Mouse (Mus musculus): ENCODE results near the gene Cep57l1. TPM values are rescaled to one million over a fixed set of nuclear protein-coding genes. Genes with fewer than 3 reads are reported as not detected.

Gene Cep57l1
- total RNA-seq, 2 experiments from 2014 or later, result 3.5 to 5.6 TPM

DNA sequence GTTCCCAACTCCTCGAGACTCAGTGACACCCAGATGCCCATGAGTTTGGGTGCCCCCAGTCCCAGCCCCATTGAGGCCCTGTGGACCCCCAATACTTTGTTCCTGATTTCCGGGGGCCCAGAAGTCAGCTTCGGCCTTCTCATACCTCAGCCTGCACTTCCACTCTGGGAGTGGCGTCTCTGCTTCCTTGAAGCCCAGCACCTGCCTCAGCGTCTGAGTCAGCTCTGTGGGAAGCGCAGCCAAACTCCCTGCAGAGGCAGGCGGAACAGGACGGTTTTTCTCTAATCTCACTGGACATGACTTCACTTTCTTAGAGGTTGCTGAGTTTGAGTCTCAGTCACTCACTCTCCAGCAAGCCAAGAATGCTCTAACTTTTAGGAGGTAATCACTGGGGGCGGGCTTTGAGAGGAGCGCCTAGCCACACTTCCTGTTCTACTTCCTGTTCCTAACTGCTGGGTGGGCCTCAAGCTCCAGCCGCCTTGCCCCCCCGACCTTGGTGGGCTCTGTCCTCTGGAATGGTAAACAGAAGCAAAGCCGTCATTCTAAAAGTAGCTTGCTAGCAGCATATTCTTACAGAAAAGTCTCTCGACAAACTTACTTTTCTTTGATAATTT, 57.7 kb downstream of the Cep57l1 start:
- DNase-seq, result no peak
- intact Hi-C loops (cut with DNase I), result no loop called here

DNA sequence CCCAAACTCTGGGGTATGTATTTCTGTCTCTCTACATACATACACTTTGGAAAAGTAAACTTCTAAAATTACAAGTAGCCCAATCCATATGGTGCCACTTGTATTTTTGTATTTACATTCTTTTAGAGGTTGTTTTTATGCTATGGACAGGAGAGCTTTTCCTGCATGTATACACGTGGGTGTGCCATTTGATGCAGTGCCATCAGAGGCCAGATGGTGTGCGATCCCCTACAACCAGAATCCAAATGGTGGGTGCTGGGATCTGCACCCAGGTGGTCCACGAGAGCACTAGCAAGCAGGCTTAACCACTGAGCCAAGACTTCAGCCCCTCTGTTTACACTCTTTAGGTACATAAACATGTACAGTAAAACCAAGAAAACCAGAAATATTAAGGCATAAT, 60.4 kb downstream of the Cep57l1 start:
- DNase-seq, result no peak
- intact Hi-C loops (cut with DNase I), result no loop called here

DNA sequence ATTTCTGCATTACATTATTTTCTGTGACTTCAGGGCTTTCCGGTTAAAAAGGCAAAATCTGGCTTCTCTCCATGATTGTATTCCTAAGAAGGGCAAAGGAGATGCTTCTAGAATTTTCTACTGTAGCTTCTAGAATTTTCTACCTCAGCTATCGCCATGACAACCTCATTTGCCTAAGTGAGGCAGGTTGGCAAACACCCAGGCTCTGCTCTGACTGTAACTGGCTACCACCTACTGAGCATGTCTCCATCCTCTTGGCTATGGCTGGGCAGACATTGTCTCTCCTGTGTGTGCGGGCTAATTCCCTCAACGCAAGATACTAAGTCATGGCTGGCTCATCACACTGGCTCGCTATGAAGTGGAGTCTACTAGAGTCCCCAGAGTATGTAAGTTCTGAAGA, 63.1 kb downstream of the Cep57l1 start:
- DNase-seq, result no peak
- intact Hi-C loops (cut with DNase I), result no loop called here

DNA sequence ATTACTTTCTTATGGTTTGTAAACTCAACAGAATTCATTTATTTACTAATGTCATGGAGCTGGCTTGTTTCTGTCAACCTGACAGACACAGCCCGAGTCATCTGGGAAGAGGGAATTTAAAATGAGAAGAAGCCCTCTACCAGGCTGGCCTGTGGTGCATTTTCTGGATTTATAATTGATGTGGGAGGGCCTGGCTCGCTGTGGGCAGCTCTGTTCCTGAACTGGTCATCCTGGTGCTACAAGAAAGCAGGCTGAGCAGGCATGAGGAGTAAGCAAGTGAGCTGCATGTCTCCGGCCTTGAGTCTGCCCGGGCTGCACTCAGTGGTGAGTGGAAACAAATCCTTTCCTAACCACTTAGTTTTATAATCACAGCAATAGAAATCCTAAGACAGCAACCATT, 65.7 kb downstream of the Cep57l1 start:
- no peak for DNase-seq
- intact Hi-C loops (cut with DNase I), result no loop called here

DNA sequence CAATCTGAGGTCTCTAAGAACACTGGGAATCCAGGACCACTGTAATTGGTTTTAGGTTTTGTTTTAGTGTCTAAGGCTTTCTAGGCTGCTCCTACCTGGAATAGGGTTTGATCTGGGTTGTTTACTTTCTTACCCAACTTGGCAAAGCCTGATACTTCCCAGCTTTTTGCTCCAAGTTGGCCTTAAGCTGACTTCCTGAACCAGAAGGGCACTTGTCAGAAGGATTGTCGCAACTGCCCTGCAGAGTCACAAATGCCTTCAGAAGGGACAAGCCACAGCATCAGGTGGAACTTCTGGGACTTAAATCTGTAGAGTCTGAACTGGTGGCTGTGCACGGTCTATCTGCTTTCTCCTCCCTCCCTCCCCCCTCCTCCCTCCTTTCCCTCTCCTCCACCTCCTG, 69.5 kb downstream of the Cep57l1 start:
- intact Hi-C loops (cut with DNase I), result no loop called here
- DNase-seq, result no peak

DNA sequence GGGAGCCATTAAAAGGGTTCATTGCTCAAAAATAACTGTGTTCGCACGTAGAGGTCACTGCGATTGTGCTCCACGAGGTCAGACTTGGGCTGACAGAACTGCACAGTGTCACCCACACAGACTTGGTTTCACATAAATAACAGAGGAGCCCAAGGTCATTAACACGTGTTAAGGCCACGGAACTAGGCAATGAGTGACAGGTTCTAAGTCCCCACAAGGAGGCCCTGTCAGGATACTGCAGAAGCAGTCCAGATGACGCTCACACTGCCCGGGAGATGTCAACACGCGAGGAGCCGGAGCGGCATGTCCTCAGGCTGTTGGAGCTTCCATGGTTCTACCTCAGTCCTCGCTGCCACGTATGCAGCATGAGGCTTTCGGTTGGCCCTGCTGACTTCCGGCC, 72.4 kb downstream of the Cep57l1 start:
- intact Hi-C loops (cut with DNase I), result no loop called here
- no peak for DNase-seq

DNA sequence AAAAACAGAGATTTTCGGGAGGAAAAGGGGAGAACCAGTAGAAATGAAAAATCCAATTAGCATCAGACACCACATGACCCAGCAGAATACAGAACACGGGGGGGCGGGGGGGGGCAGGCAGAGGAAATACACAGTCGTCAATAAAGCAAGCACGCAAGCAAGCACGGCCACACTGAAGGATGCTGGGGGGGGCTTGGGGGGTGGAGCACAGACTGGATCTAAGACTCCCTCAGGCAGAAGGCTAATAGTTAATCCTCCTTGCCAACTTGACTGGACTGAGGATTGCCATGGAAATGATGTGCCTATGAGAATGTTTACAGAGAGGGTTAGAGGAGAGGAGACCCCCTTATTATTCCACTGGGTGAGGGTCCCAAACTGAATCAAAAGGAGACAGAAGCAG, 74.3 kb downstream of the Cep57l1 start:
- intact Hi-C loops (cut with DNase I), result no loop called here
- no peak for DNase-seq

DNA sequence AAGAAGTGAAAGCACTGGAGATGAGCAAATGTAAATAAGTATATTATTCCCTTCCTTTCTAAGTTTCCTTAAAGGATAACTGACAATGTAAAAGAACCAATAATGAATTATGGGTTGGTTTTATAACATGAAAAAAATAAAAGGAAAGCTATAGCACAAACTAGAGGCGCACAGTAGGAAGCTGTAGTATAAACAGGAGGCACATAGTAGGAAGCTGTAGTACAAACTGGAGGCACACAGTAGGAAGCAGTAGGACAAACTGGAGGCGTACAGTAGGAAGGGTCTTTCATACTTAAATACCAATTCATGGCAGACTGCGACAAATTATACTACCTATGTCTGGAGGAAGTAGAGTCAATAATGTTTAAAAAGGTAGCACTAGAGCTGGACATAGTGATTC, 76.5 kb downstream of the Cep57l1 start:
- intact Hi-C loops (cut with DNase I), result no loop called here
- no peak for DNase-seq

DNA sequence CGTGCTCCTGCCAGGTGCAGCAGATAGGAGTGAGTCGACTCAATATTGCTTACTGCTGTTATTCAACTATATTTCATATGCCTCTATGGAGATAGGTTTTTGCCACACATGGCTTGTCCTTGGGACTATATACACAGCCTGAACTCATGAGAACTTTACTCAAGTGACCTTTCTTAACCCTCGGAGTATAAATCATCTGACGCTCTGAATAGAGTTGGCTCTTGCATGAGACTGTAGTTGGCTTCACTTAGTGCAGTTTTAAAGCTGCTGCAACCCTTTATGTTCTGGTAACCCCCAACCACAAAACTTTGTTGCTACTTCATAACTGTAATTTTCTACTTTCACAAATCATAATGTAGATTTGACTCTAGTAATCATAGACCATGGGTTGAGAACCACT, 77.7 kb downstream of the Cep57l1 start:
- intact Hi-C loops (cut with DNase I), result no loop called here

DNA sequence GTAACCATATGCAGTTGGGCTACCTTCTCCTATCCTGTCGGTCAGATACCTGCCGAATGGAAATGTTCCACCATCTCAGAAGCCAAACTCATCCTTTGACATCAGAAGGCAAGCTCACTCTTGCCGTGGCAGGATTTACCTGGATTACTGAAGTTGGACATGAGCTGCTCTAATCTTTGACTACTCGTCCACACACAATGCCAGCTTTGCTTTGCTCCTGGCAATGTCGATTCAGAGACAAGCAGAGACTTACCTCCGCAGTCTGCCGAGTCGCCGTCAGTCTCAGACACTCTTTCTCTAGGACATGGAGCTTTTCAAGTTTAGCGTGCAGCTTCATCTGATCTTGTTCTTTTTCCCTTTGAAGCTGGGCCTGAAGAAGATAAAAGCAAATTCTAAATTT, 78.9 kb downstream of the Cep57l1 start:
- no peak for DNase-seq
- intact Hi-C loops (cut with DNase I), result no loop called here

More for the DNA sequence above, 77.7 kb downstream of the Cep57l1 start:
- no peak for DNase-seq

DNA sequence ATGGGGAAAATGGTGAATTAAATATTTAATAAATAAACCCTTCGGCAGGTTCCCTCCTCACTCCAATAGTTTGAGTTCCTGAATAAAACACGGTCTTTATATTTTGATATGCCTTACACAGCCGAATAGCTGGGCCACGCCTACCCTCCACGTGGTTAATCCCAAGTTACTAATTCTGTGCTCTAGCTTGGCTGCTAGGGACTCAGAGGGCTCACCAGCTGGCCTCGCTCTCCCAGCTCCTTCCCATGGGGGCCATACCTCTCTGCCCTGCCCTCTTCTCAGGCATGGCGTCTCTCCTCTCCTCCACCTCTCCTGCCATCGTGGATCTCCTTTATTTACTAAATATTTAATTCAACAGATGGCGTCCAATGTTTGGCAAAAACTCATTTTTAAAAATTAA, 83.5 kb downstream of the Cep57l1 start:
- intact Hi-C loops (cut with DNase I), result no loop called here
- DNase-seq, result no peak

DNA sequence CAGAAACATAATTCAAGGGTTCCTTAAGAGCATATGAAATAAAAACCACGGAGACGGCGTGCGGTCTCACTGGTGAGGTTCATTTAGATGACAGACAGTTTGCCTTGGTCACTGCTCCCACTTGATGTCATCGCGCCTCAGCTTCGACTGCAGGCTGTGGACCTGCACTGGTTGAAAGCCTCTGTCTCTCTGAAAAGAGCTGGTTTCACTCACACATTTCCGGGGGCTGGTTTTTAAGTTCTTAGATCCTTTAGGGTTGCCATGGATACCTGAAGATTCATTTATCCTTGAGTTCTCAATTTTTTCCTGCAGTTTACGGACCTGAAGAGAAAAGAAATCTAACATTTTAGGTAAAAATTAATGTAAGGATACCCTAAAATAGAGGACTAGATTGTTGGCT, 90.1 kb downstream of the Cep57l1 start:
- intact Hi-C loops (cut with DNase I), result no loop called here
- DNase-seq, result no peak

DNA sequence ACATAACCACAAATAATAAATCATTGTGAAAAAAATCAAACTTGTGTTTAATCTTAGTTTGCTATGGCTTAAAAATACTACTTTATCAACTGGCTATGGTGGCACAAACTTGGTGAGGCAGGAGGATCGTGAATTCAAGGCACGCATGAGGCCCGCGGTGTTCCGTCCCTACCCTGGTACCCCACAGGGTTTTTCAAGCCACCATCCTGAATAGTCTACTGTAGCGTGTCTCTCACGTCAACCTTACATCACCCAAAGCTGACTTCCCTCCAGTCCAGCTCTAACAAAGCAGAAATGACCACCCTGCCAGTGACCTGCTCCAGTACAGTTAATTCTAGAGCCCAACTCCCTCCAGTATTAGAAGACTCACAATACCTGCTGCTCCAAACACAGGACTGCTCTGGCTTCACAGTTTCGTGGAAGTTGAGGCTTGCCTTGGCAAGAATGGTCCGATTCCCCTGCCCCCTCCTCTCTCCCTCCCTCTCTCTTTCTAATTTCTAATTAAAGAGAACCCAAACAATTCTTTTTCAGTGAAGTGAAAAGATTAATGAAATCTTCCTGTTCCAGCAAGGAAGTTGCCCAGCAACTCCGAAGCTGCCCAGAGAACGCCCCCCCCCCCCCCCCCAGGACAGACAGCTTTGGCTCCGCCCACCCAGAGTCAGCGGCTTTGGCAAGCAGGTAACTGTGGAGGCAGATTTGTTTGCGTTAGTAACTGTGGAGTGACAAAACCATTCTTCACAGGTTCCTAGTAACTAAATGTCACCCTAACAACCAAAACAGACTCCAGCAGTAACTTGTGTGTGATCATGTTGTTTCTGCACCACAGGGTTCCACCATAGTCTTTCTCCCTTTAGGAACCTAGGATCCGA, 93.4 kb downstream of the Cep57l1 start, which contains the start of gene Ccdc162:
TSS of gene Ccdc162 (minus strand) at position 606 of the 869 bp plus-strand sequence.
- peak in 1 of 2 experiments; percentile 9 for DNase-seq
- intact Hi-C loops (cut with DNase I), result no loop called here

DNA sequence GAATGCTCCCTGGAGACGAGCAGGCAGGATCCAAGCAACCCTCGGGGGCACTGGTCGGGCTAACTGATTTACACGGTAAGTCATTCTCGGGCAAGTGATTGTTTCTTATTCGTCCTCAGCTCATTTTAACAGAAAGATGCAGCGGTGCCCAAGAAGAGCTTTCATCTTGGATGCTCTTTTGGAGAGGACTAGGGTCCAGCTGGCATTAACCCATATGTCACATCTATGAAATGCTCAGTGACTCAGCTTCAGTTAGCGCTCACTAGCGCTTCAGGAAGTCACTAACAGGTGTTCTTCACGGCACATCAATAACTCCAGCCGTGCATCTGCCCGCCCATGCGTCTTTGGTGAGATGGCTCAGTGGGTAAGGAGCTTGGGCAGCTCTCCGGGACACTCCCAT, 94.1 kb downstream of the Cep57l1 start:
- intact Hi-C loops (cut with DNase I), result no loop called here
- DNase-seq, result no peak

DNA sequence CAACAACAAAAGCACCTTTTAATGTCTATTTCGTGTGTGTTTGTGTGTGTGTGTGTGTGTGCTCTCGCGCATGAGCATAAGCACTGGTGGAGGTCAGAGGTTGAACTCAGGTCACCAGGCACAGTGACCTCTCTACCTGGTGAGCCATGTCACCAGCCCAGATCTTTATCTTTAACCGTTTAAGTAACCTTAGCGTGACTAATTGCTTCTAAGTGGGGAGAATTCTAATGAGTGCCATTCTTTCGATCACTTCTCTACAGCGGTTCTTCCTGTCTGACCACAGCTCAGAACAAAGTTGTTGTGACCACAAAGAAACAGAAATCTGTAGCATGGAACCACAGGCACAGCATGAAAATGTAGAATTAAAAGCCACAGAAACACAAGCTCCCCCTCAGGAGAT, 98.2 kb downstream of the Cep57l1 start:
- no peak for DNase-seq
- intact Hi-C loops (cut with DNase I), result no loop called here

DNA sequence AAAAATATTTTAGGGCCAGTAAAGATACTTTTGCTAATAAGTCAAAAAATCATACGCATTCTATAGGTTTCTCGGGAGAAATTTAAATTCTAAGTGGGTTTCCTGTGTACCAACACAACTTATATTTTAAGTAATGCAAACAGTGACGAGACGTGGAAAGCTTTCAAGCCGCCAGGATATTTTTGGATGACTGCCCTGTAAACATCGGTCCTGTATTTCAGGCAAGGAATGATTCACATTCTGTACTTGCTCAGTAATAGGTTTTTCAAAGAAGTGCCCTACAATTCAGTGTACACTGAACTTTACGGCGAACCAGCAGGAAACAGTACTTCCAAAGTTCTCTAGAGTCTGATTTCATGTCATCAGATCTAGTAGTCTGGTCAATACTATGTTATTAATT, 98.9 kb downstream of the Cep57l1 start:
- no peak for DNase-seq
- intact Hi-C loops (cut with DNase I), result no loop called here

DNA sequence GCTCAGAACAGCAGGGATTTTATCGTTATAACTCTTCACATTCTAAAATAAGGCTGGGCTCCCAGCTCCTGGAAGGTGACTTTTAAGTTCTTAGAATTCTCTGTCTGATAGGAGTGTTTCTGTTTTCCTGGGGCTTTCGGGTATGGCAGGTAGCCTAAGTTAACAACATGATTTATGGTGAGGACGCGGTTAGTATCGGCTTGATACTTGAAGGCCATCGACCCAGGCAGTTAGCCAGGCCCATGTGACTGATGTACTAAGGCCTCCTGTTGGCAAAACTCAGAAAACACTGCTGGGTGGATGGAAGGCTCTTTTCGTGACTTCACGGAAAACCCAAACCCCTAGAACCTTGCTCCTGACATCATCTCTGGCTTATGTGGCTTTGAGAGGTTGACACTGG, 100.3 kb downstream of the Cep57l1 start:
- DNase-seq, result peak in 1 of 2 experiments; percentile 11
- intact Hi-C loops (cut with DNase I), result no loop called here

DNA sequence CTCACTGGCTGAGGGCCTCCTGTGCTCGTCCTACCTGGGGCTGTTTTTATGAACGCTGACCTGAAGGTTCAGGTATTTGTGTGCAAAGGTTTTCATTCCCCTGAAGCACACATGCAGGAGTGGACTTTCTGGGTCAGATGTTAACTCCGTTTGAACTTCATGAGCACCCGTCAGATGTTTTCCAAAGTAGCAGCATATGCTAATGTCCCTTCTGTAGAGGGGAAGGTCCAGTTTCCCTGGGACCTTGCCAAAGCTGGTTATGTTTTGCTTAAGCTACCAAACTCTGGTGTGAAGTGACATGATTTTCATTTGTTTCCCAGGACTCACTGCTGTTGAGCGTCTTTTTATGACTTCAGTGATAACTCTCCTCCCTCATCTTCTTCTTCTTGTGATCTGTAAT, 110.0 kb downstream of the Cep57l1 start:
- intact Hi-C loops (cut with DNase I), result loop anchor here (10.0 kb wide), 1 partner anchor 105 kb away; the partner anchor contains the start of genes Cep57l1 and Sesn1
- DNase-seq, result no peak

DNA sequence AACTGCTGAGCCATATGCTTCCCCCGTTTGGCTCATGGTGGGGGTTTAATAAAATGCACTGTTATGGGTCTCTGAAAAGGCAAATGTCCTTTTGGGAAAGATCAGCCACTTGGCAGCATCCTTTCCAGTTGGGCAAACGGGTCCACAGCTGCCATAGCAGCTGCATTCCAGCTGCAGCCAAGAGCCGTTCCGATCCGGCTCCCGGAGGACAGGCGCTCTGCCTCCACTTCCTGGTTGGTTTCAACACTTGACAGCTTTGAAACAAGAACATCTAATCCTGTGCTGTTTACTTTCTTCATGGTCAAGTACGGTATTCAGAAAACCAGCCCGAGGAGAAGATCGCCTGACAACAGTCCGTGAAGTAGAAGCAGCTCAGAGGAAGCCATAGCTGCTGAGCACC, 112.6 kb downstream of the Cep57l1 start:
- intact Hi-C loops (cut with DNase I), result loop anchor here (10.0 kb wide), 1 partner anchor 108 kb away; the partner anchor contains the start of genes Cep57l1 and Sesn1
- DNase-seq, result peak in 1 of 2 experiments; percentile 34

DNA sequence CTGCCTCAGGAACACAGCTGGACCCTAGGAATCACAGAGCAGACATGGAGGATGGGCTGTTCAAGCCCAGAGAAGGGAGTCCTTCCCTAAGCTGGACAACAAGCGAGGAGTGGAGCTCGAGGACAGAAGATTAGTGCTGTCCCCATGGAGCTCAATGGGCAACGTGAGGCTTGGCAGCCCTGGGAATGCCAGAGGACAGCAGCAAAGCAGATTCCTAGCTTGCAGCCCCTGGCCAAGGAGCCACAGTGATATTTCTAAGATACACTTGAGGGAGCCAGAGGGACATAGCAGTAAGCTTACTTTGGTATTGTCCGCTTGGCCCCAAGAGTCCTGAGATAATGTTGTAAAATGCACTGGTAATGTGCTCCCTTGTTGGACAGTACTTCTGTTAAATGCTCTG, 118.7 kb downstream of the Cep57l1 start:
- intact Hi-C loops (cut with DNase I), result loop anchor here (10.0 kb wide), 1 partner anchor 114 kb away; the partner anchor contains the start of genes Cep57l1 and Sesn1
- no peak for DNase-seq

All from heart, postnatal 14 days (tissue).